Mouse (Mus musculus) cerebellum, adult 18-20 months (tissue): ENCODE data around the gene Usp30.

ENCODE experiments used
- DNase-seq, 2 experiments: peaks; one replicate each; pipeline ENCODE4 v3.0.0; 2021

Gene Usp30

GRCm38 (mm10) chr5:114067982-114068381 is 2.7 kb downstream of the Usp30 start:
- no peak for DNase-seq

DNA sequence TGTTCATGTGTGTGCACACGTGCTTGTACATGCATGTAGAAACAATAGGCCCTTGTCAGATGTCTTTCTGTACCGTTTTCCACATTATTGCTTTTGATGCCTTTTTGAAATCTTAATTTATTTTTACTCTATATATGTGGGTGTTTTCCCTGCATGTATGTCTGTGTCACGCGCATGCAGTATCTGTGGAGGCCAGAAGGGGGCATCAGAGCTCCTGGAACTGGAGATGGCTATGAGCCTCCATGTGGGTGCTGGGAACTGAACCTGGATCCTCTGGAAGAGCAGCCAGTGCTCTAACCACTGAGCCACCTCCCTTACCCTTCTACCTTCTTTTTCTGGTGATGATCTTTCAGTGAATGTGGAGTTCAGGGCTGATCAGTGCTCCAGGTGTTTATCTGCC is 5.6 kb downstream of the Usp30 start:
- DNase-seq = no peak

- DNase-seq = no peak
Observed at GRCm38 (mm10) chr5:114072262-114072661, 7.0 kb downstream of the Usp30 start.

- no peak for DNase-seq
Observed at GRCm38 (mm10) chr5:114077009-114077408, 11.7 kb downstream of the Usp30 start.

- DNase-seq = peak; percentile 62 to 74
Observed at GRCm38 (mm10) chr5:114085501-114085900, 20.2 kb downstream of the Usp30 start.

GRCm38 (mm10) chr5:114087875-114088480 is 22.7 kb downstream of the Usp30 start:
- DNase-seq = peak; percentile 68 to 76

GRCm38 (mm10) chr5:114090421-114091013 is 25.3 kb downstream of the Usp30 start:
- peak in 1 of 2 experiments; percentile 40 for DNase-seq

GRCm38 (mm10) chr5:114091057-114091807 is 26.0 kb downstream of the Usp30 start, which contains the start of gene Svop:
Gene Svop, minus strand, starts transcription at chr5:114091570.
- peak; percentile 89 to 92 for DNase-seq

DNA sequence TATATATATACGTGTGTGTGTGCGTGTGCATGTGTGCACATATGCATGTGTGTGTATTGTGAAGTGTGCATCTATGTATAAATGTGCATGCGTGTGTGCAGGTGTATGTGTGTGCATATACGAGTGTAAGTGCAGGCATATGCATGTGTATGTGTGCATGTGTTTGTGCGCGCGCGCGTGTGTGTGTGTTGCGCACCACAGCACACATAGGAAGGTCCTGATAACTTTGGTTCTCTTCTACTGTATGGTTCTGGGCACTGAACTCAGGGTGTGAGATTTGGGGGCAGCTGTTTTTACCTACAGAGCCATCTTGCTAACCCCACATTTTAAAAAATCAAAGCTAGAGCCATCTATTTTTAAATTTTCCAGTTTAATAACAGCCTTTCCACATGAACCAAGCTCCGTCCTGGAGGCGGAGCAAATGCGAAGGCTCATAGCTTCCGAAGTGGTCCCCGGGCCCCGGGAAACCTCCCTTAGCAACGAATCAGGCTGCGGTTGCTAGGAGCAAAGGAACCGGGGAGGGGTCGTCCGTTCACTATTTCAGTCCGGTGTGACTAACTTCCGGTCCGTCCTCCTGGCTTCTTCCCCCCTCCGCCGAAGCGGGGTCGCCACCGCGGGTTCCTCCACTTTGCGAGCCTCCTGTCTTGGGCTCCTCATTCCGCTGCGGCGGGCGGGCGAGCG is 34.6 kb downstream of the Usp30 start:
- DNase-seq = peak; percentile 80 to 94

DNA sequence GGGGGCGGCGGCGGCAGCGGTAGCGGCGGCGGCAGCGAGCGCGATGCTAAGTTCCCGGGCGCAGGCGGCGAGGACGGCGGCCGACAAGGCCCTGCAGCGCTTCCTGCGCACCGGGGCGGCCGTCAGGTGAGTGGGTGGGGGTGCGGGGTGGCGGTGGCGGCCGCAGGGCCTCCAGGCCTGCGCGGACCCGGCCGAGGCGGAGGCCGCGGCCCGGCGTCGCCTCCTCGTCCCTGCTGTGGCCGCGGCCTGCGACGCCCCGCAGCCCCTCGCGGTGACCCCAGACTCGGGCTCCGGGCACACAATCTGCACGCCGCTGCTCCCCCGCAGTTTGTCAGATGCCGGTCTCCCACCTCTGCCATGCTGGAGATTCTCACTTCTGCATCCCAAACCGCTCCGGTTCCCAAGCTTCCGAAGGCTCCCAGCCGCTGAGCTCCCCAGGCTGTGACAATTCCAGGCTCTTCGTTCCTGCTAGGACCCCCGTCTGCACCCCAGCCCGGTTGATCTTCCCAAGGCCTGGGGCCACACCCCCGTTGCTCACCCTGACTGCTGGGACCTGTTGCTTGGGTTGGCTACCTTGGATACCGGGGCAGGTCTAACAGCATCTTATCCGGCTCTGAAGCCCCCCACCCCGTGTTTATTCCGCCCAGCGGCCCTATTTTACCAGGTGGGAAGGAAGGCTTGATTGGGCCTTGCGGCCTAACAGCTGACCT is 35.3 kb downstream of the Usp30 start:
- no peak for DNase-seq

GRCm38 (mm10) chr5:114101873-114102272 is 36.6 kb downstream of the Usp30 start:
- peak; percentile 41 to 46 for DNase-seq

GRCm38 (mm10) chr5:114102807-114103206 is 37.5 kb downstream of the Usp30 start:
- no peak for DNase-seq

DNA sequence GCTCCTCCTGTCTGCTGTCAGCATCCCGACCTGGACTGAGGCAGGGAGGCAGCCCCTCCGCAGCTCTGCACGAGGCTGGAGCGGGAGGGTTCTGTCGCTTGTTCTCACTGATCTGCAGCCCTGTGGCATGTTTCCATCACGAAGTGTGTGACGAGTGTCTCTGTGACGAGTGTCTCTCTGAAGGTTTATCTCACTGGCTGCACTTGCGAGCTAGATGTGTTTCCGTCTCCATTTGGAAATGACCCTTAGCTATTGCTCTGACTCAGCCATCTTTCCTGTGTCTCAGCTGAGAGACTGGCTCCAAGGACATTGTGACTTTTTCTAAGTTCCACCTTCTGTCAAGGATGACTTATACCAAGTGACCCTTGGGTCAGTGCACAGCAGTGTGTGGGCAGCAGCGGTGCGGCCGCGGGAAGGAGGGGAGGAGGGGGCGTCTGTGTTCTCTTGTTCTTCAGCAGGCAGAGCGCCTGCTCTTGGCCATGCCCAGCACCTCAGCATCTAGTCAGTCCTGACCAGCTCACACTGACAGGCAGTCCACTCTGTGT is 41.2 kb downstream of the Usp30 start:
- no peak for DNase-seq

DNA sequence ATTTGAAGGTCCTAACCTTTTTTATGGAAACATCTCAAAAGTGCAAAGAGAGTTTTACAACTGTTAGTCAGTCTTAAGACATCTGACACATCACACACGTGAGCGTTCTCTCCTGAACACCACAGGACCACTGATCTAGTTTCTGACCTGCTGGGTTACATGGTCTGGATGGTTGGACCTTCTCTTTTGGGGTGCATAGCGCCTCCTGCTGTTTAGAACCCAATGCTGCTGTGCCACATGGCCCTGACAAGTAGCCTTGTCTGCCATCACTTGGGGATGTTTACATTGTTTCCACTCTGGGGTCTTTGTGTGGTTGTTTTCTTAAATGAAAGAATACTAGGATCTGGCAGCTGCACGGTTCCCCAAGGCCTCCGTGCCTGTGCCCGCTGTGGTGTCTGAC is 48.1 kb downstream of the Usp30 start:
- DNase-seq = no peak

GRCm38 (mm10) chr5:114115030-114115429 is 49.8 kb downstream of the Usp30 start:
- no peak for DNase-seq

- no peak for DNase-seq
Observed at GRCm38 (mm10) chr5:114116586-114116985, 51.3 kb downstream of the Usp30 start.

GRCm38 (mm10) chr5:114119806-114120205 is 54.5 kb downstream of the Usp30 start:
- no peak for DNase-seq

GRCm38 (mm10) chr5:114126008-114126407 is 60.7 kb downstream of the Usp30 start:
- no peak for DNase-seq

DNA sequence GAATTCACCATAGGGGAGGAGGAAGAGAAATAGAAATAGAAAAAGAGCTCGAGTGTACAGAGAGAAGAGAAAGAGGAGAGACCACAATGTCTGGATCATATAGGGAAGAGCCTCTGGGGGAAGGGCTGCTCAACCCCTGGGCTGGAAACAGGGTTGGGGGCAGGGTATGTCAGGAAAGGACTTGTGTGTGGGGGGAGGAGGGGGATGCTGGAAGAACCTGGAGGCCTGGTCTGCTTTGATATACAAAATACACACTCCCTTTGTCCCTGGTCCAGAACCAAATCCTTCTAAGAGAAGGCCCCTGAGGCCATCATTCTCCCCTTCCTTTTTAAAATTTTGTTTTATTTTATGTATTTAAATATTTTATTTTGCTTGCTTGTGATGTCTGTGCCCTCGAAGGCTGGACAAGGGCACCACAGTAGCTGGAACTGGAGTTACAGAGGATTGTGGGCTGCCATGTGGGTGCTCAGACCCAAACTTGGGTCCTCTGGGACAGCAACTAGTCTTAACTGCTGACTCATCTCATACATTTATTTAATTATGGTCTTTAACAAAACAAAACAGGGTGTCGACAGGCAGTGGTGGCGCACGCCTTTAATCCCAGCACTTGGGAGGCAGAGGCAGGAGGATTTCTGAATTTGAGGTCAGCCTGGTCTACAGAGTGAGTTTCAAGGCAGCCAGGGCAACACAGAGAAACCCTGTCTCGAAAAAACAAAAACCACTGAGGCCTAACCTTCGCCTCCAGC is 61.4 kb downstream of the Usp30 start:
- DNase-seq = no peak

- peak; percentile 79 to 87 for DNase-seq
Observed at GRCm38 (mm10) chr5:114127374-114128349, 62.4 kb downstream of the Usp30 start, which contains the start of gene Alkbh2. Gene Alkbh2, minus strand, starts transcription at chr5:114128218.
